Comparison of ENCODE assay signal across 7 mouse cellular contexts in the genomic region with DNA sequence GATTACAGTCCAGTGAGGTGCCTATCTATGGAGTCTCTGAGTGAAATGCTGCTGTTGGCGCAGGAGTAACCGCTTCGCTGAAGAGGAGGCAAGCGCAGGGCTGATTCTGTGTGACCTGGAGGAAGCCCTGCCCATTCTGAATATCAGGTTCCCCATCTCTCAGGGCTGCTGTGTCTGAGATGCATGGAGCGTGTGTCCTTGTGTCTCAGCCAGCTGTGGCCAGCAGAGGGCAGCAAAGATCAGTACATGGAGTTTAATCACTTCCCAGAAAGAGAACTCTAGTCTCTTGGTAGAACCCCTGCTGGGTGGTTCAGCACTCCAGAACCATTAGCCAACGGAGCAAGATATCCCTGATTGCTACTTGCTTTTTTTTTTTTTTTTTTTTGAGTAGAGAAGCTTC. TPM values are rescaled to one million over a fixed set of nuclear protein-coding genes. Genes with fewer than 3 reads are reported as not detected.
DNase-seq lines count a peak whose midpoint lies in the region; ATAC-seq and TF ChIP-seq lines count a peak whose summit lies in the region.

No protein-coding gene starts in this region.

- H3K9ac ChIP-seq in intestine, postnatal 0 days (ENCODE audit: low read depth, low read length), result no peak overlapping the region
- H3K9ac ChIP-seq in midbrain, embryonic 14.5 days (replicated peaks; ENCODE audit: low read length), result no peak overlapping the region

- H3K4me3 ChIP-seq in intestine, postnatal 0 days (ENCODE audit: low read depth, low read length), result no peak overlapping the region
- H3K4me3 ChIP-seq in midbrain, embryonic 14.5 days (replicated peaks; ENCODE audit: low read depth, low read length), result no peak overlapping the region

- H3K36me3 ChIP-seq in intestine, postnatal 0 days (ENCODE audit: control insufficient read depth, insufficient read depth), result no peaks in the 10 kb centered on the region
- H3K36me3 ChIP-seq in midbrain, embryonic 14.5 days (ENCODE audit: control insufficient read depth, insufficient read depth, low read length), result no peaks in the 10 kb centered on the region

- no peak overlapping the region for H3K27ac ChIP-seq in intestine, postnatal 0 days (ENCODE audit: low read depth, low read length)
- H3K27ac ChIP-seq in midbrain, embryonic 14.5 days (replicated peaks; ENCODE audit: low read depth, low read length), result no peak overlapping the region

- DNase-seq in ZHBTc4 (ENCODE audit: low read depth, low spot score), result peak; percentile 90
- DNase-seq in cerebellum, adult 9-10 months, result peak; percentile 73
- peak; percentile 74 to 86 for DNase-seq in frontal cortex, postnatal 10 days (ENCODE audit: low spot score in 2 of 2)
- peak; percentile 76 to 88 for DNase-seq in left cerebral cortex, postnatal 36 days (ENCODE audit: low spot score in 2 of 2)
- DNase-seq in midbrain, embryonic 14.5 days, result peak; percentile 96
- DNase-seq in spleen, postnatal 10 days (ENCODE audit: low spot score in 2 of 2), result peak; percentile 50 to 84

- 3% methylated on average over 6 of the region's 6 CpGs for WGBS in intestine, postnatal 0 days
- WGBS in midbrain, embryonic 14.5 days, result 5% methylated on average over 6 of the region's 6 CpGs

- H3K9me3 ChIP-seq in intestine, postnatal 0 days (ENCODE audit: control insufficient read depth), result no peaks in the 10 kb centered on the region
- no peaks in the 10 kb centered on the region for H3K9me3 ChIP-seq in midbrain, embryonic 14.5 days (ENCODE audit: control insufficient read depth, low read length)

- H3K4me2 ChIP-seq in intestine, postnatal 0 days (replicated peaks; ENCODE audit: low read depth), result no peak overlapping the region
- no peak overlapping the region for H3K4me2 ChIP-seq in midbrain, embryonic 14.5 days (ENCODE audit: low read length)

- peak; percentile 22; the same call in 1 of the 2 replicates for ATAC-seq in intestine, postnatal 0 days
- peak; percentile 43; the same call in 1 of the 2 replicates for ATAC-seq in midbrain, embryonic 14.5 days (ENCODE audit: low FRiP score, low TSS enrichment)

- TF ChIP-seq CTCF in intestine, postnatal 0 days (IDR thresholded peaks at IDR 0.05; ENCODE audit: low read depth), result peak; percentile 94

- H3K27me3 ChIP-seq in intestine, postnatal 0 days (replicated peaks; ENCODE audit: control insufficient read depth, insufficient read depth, low read length), result no peaks in the 10 kb centered on the region
- 0 out of 2 replicates have a peak, but pooled peaks cover 6% of the 10 kb centered on the region for H3K27me3 ChIP-seq in midbrain, embryonic 14.5 days (ENCODE audit: control insufficient read depth, insufficient read depth, low read length)

- H3K4me1 ChIP-seq in intestine, postnatal 0 days (replicated peaks; ENCODE audit: control insufficient read depth, insufficient read depth, low read length), result no peaks in the 10 kb centered on the region
- 0 out of 2 replicates have a peak, but pooled peaks cover 5% of the 10 kb centered on the region for H3K4me1 ChIP-seq in midbrain, embryonic 14.5 days (ENCODE audit: control insufficient read depth, insufficient read depth, low read length)

- intact Hi-C loops in left cerebral cortex, postnatal 36 days (cut with DNase I), result no loop called here

RNA-seq across cellular contexts. Expression of a gene that starts 57.3 kb away (rescaled TPM):
- polyA plus RNA-seq in intestine, postnatal 0 days (2015; fragmentation: Nextera tagmentation; extraction: Ambion mirVana), result 15.3 and 16.9 TPM in 2 replicates
- total RNA-seq in left cerebral cortex, postnatal 36 days (2021), result 10 to 100 TPM; 41.0 to 41.5 TPM
- 29.4 and 41.3 TPM in 2 replicates for polyA plus RNA-seq in midbrain, embryonic 14.5 days (2014; fragmentation: Nextera tagmentation; extraction: Ambion mirVana)
